Comparison of ENCODE assay signal across 50 mouse cellular contexts in genomic region chr6:129727237-129727636, GRCm38 (mm10). TPM values are rescaled to one million over a fixed set of nuclear protein-coding genes. Genes with fewer than 3 reads are reported as not detected.
"Had no signal": no experiment of that assay in that cellular context is flagged by ENCODE, and none has a peak within 500 bp of the region (broad histone marks: within the 10 kb centered on the region; RNA-seq: fewer than 3 reads in every experiment).

No protein-coding gene starts in this region.

- H3K27ac ChIP-seq: heart, embryonic 10.5 days; heart, embryonic 13.5 days; heart, embryonic 15.5 days; hindbrain, embryonic 10.5 days; hindbrain, embryonic 13.5 days; hindbrain, embryonic 14.5 days; hindbrain, embryonic 15.5 days; hindbrain, postnatal 0 days; intestine, embryonic 15.5 days; kidney, embryonic 15.5 days; kidney, postnatal 0 days; layer of hippocampus, adult 2 months; left cerebral cortex, adult 2 months had no signal

- H3K4me3 ChIP-seq: heart, embryonic 10.5 days; heart, embryonic 12.5 days; heart, embryonic 13.5 days; heart, embryonic 15.5 days; hindbrain, embryonic 10.5 days; hindbrain, embryonic 13.5 days; hindbrain, embryonic 15.5 days; intestine, embryonic 15.5 days; kidney, embryonic 15.5 days; layer of hippocampus, adult 2 months; left cerebral cortex, adult 2 months had no signal

- H3K27me3 ChIP-seq: heart, embryonic 12.5 days; heart, embryonic 13.5 days; heart, embryonic 15.5 days; hindbrain, embryonic 13.5 days; hindbrain, embryonic 15.5 days; intestine, embryonic 15.5 days; kidney, embryonic 15.5 days had no signal

- H3K4me1 ChIP-seq: heart, embryonic 10.5 days; heart, embryonic 12.5 days; heart, embryonic 13.5 days; heart, embryonic 15.5 days; hindbrain, embryonic 10.5 days; hindbrain, embryonic 13.5 days; hindbrain, embryonic 15.5 days; intestine, embryonic 15.5 days; kidney, embryonic 15.5 days had no signal

- H3K36me3 ChIP-seq: heart, embryonic 10.5 days; heart, embryonic 12.5 days; heart, embryonic 13.5 days; heart, embryonic 15.5 days; hindbrain, embryonic 10.5 days; hindbrain, embryonic 13.5 days; hindbrain, embryonic 15.5 days; intestine, embryonic 15.5 days; kidney, embryonic 15.5 days had no signal

- H3K9me3 ChIP-seq: heart, embryonic 10.5 days; heart, embryonic 12.5 days; heart, embryonic 13.5 days; heart, embryonic 15.5 days; hindbrain, embryonic 10.5 days; hindbrain, embryonic 13.5 days; hindbrain, embryonic 15.5 days; intestine, embryonic 15.5 days; kidney, embryonic 15.5 days had no signal

- H3K4me2 ChIP-seq: heart, embryonic 11.5 days; heart, embryonic 12.5 days; heart, embryonic 13.5 days; heart, embryonic 15.5 days; hindbrain, embryonic 13.5 days; hindbrain, embryonic 14.5 days; hindbrain, embryonic 15.5 days; intestine, embryonic 15.5 days; kidney, embryonic 15.5 days had no signal

- DNase-seq: heart, postnatal 10 days; heart, postnatal 14 days; heart, postnatal 36 days; heart, postnatal 4 days; kidney, adult 11 months; kidney, adult 18-20 months; kidney, adult 2 months; kidney, adult 8-10 months; kidney, adult 9 months; kidney, postnatal 10 days; kidney, postnatal 14 days; kidney, postnatal 25 days; kidney, postnatal 36 days; kidney, postnatal 4 days; layer of hippocampus, adult 9-11 months; layer of hippocampus, postnatal 36 days had no signal

- H3K9ac ChIP-seq: heart, embryonic 12.5 days; heart, embryonic 13.5 days; heart, embryonic 15.5 days; hindbrain, embryonic 13.5 days; hindbrain, embryonic 14.5 days; hindbrain, embryonic 15.5 days; intestine, embryonic 15.5 days; kidney, embryonic 15.5 days had no signal

- ATAC-seq: hindbrain, embryonic 16.5 days; hindbrain, postnatal 0 days; inflammation-experienced regulatory T-cells, adult 6 months; intestine, embryonic 15.5 days; intestine, embryonic 16.5 days; intestine, postnatal 0 days had no signal

RNA-seq across cellular contexts. Expression of gene Klri1, which starts 10.3 kb away (rescaled TPM):
- total RNA-seq: heart, adult 8-10 months; heart, postnatal 10 days; heart, postnatal 14 days; heart, postnatal 36 days; heart, postnatal 4 days; hematopoietic stem cell, adult 5-6 weeks; hindbrain, postnatal 0 days; layer of hippocampus, adult 18-20 months; layer of hippocampus, adult 2 months; layer of hippocampus, adult 8-10 months; layer of hippocampus, postnatal 10 days; layer of hippocampus, postnatal 14 days; layer of hippocampus, postnatal 36 days; left cerebral cortex, adult 18-20 months; left cerebral cortex, adult 2 months had no signal
- polyA plus RNA-seq: heart, embryonic 10.5 days; heart, embryonic 11.5 days; heart, embryonic 12.5 days; heart, embryonic 13.5 days; heart, embryonic 14.5 days; heart, embryonic 15.5 days; heart, embryonic 16.5 days; heart, postnatal 0 days; hindbrain, embryonic 10.5 days; hindbrain, embryonic 11.5 days; hindbrain, embryonic 13.5 days; hindbrain, embryonic 14.5 days; intestine, embryonic 14.5 days; intestine, embryonic 15.5 days; intestine, embryonic 16.5 days; intestine, postnatal 0 days; kidney, adult 2 months; kidney, embryonic 14.5 days; kidney, embryonic 16.5 days; kidney, postnatal 0 days had no signal

RNA-seq across cellular contexts. Expression of gene Klri2, which starts 13.0 kb away (rescaled TPM):
- total RNA-seq: heart, adult 8-10 months; heart, postnatal 10 days; heart, postnatal 14 days; heart, postnatal 36 days; heart, postnatal 4 days; hindbrain, postnatal 0 days; layer of hippocampus, adult 18-20 months; layer of hippocampus, adult 2 months; layer of hippocampus, adult 8-10 months; layer of hippocampus, postnatal 10 days; layer of hippocampus, postnatal 14 days; layer of hippocampus, postnatal 36 days; left cerebral cortex, adult 18-20 months; left cerebral cortex, adult 2 months had no signal
- polyA plus RNA-seq: heart, embryonic 10.5 days; heart, embryonic 11.5 days; heart, embryonic 12.5 days; heart, embryonic 13.5 days; heart, embryonic 14.5 days; heart, embryonic 15.5 days; heart, postnatal 0 days; hindbrain, embryonic 10.5 days; hindbrain, embryonic 11.5 days; hindbrain, embryonic 13.5 days; hindbrain, embryonic 14.5 days; hindbrain, embryonic 15.5 days; hindbrain, embryonic 16.5 days; hindbrain, postnatal 0 days; inflammation-experienced regulatory T-cells, adult 6 months; kidney, embryonic 14.5 days; kidney, embryonic 15.5 days; kidney, embryonic 16.5 days had no signal

RNA-seq across cellular contexts. Expression of gene Klrc1, which starts 48.5 kb away (rescaled TPM):
- total RNA-seq: heart, postnatal 10 days; heart, postnatal 14 days; heart, postnatal 4 days; hindbrain, postnatal 0 days; layer of hippocampus, adult 18-20 months; layer of hippocampus, adult 2 months; layer of hippocampus, adult 8-10 months; layer of hippocampus, postnatal 10 days; layer of hippocampus, postnatal 14 days; layer of hippocampus, postnatal 36 days; left cerebral cortex, adult 18-20 months; left cerebral cortex, adult 2 months had no signal
- polyA plus RNA-seq: heart, embryonic 10.5 days; heart, embryonic 11.5 days; heart, embryonic 12.5 days; heart, embryonic 13.5 days; heart, embryonic 14.5 days; heart, postnatal 0 days; hindbrain, embryonic 10.5 days; hindbrain, embryonic 11.5 days; hindbrain, embryonic 13.5 days; hindbrain, embryonic 14.5 days; hindbrain, embryonic 15.5 days; hindbrain, embryonic 16.5 days; hindbrain, postnatal 0 days; intestine, embryonic 14.5 days; kidney, embryonic 14.5 days; kidney, embryonic 15.5 days; kidney, embryonic 16.5 days; kidney, postnatal 0 days had no signal

RNA-seq across cellular contexts. Expression of gene Gm156, which starts 56.8 kb away (rescaled TPM):
- total RNA-seq: heart, adult 8-10 months; heart, postnatal 10 days; heart, postnatal 14 days; heart, postnatal 36 days; heart, postnatal 4 days; hematopoietic stem cell, adult 5-6 weeks; hindbrain, postnatal 0 days; layer of hippocampus, adult 18-20 months; layer of hippocampus, adult 2 months; layer of hippocampus, adult 8-10 months; layer of hippocampus, postnatal 10 days; layer of hippocampus, postnatal 14 days; layer of hippocampus, postnatal 36 days; left cerebral cortex, adult 18-20 months; left cerebral cortex, adult 2 months had no signal
- polyA plus RNA-seq: heart, embryonic 10.5 days; heart, embryonic 11.5 days; heart, embryonic 12.5 days; heart, embryonic 13.5 days; heart, embryonic 14.5 days; heart, embryonic 15.5 days; heart, embryonic 16.5 days; heart, postnatal 0 days; hindbrain, embryonic 10.5 days; hindbrain, embryonic 11.5 days; hindbrain, embryonic 13.5 days; hindbrain, embryonic 14.5 days; hindbrain, embryonic 15.5 days; hindbrain, embryonic 16.5 days; hindbrain, postnatal 0 days; inflammation-experienced regulatory T-cells, adult 6 months; intestine, embryonic 14.5 days; intestine, embryonic 15.5 days; intestine, embryonic 16.5 days; intestine, postnatal 0 days; kidney, adult 2 months; kidney, embryonic 14.5 days; kidney, embryonic 15.5 days; kidney, embryonic 16.5 days; kidney, postnatal 0 days; large intestine, adult 2 months had no signal
